ENCODE assay signal across 7 mouse cellular contexts in the genomic region with DNA sequence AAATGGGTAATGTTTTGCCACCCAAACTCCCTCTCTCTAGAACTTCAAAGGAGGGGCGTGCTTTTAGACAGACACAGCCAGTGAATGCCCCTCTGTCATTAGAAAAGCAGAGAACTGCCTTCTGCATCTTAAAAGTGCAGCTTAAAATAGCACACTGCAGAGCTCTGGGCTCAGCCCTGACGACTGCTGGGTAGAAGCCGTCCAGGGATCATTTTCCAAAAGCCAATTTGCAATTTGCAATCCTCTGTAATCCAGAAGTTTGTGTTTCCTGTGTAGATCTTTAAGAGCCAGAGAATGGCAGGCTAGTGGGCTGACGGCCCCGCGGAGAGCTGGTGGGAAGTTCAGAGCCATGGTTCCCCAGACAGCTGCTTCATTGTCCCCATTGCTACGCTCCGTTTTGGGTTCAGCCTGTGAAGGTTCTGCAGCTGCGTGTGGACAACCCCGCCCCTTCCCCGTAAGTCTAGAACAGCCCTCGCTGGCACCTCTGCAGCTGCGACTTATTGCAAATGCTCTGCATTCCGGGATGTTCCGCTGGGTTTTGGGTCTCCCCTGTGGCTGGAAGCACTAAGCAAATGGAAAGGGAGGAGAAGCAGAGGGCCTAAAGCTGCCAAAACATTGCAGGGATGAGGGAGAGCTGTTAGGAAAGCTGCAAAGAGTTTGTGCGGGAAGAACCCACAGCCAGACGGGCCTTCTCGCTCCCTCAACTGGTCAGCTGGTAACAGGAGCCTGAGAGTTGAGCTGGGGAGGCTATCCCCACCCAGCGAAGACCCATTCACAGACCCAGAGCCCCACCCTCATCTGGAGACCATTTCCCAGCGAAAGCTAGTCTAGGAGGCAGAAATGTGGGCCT. TPM values are rescaled to one million over a fixed set of nuclear protein-coding genes. Genes with fewer than 3 reads are reported as not detected.
A peak's percentile ranks its signal among the peaks of the same experiment; 100 is the strongest.
DNase-seq lines count a peak whose midpoint lies in the region; ATAC-seq and TF ChIP-seq lines count a peak whose summit lies in the region.

No protein-coding gene starts in this region.

- H3K36me3 ChIP-seq in forebrain, embryonic 10.5 days (replicated peaks), result no peaks in the 10 kb centered on the region
- no peaks in the 10 kb centered on the region for H3K36me3 ChIP-seq in heart, embryonic 11.5 days (ENCODE audit: control insufficient read depth, insufficient read depth, low read length)
- H3K36me3 ChIP-seq in lung, embryonic 14.5 days (ENCODE audit: insufficient read depth), result no peaks in the 10 kb centered on the region

- peak overlapping the region; percentile 64 for H3K4me2 ChIP-seq in heart, embryonic 11.5 days
- peak overlapping the region; percentile 59 for H3K4me2 ChIP-seq in lung, embryonic 14.5 days

- H3K4me1 ChIP-seq in forebrain, embryonic 10.5 days, result peaks cover 21% of the 10 kb centered on the region
- H3K4me1 ChIP-seq in heart, embryonic 11.5 days (ENCODE audit: control insufficient read depth, insufficient read depth, low read length), result peaks cover 10% of the 10 kb centered on the region; the same call in 1 of the 2 replicates
- peaks cover 8% of the 10 kb centered on the region; the same call in 1 of the 2 replicates for H3K4me1 ChIP-seq in lung, embryonic 14.5 days (ENCODE audit: insufficient read depth)

- peak overlapping the region; percentile 68 for H3K27ac ChIP-seq in forebrain, embryonic 10.5 days
- peak overlapping the region; percentile 78 for H3K27ac ChIP-seq in heart, embryonic 11.5 days (ENCODE audit: low read depth, low read length)
- H3K27ac ChIP-seq in lung, embryonic 14.5 days (ENCODE audit: low read depth), result peak overlapping the region; percentile 75

- peak overlapping the region; percentile 51; the same call in 1 of the 2 replicates for H3K4me3 ChIP-seq in forebrain, embryonic 10.5 days
- H3K4me3 ChIP-seq in heart, embryonic 11.5 days (ENCODE audit: low read depth, low read length), result peak overlapping the region; percentile 37
- peak overlapping the region; percentile 28 for H3K4me3 ChIP-seq in lung, embryonic 14.5 days (ENCODE audit: low read depth, low read length)

- H3K9me3 ChIP-seq in forebrain, embryonic 10.5 days, result no peaks in the 10 kb centered on the region
- H3K9me3 ChIP-seq in heart, embryonic 11.5 days (replicated peaks; ENCODE audit: control insufficient read depth, low read length), result no peaks in the 10 kb centered on the region
- H3K9me3 ChIP-seq in lung, embryonic 14.5 days (ENCODE audit: low read depth, low read length), result no peaks in the 10 kb centered on the region

- no peak for TF ChIP-seq POLR2A in brain, embryonic 14.5 days (IDR thresholded peaks at IDR 0.05; ENCODE audit: borderline replicate concordance, extremely low read depth, insufficient read depth, insufficient read length, poor library complexity, severe bottlenecking)

- WGBS in forebrain, embryonic 10.5 days, result 11% methylated on average over 20 of the region's 20 CpGs
- 7% methylated on average over 20 of the region's 20 CpGs for WGBS in heart, embryonic 11.5 days (ENCODE audit: insufficient replicate concordance)
- 9% methylated on average over 20 of the region's 20 CpGs for WGBS in lung, embryonic 14.5 days

- peak overlapping the region; percentile 44 for H3K9ac ChIP-seq in heart, embryonic 11.5 days (ENCODE audit: low read depth, low read length)
- H3K9ac ChIP-seq in lung, embryonic 14.5 days, result peak overlapping the region; percentile 33; the same call in 1 of the 2 replicates

- DNase-seq in brain, embryonic 14.5 days (ENCODE audit: low read depth), result peak; percentile 76
- peak; percentile 30 for DNase-seq in forebrain, embryonic 10.5 days (ENCODE audit: extremely low spot score, low spot score)
- DNase-seq in kidney, postnatal 14 days, result peak; percentile 51
- peak; percentile 83 for DNase-seq in lung, embryonic 14.5 days
- DNase-seq in ovary, adult 18-20 months (ENCODE audit: low spot score), result peak; percentile 24
- peak; percentile 56 to 72 for DNase-seq in urinary bladder, postnatal 4 days (ENCODE audit: low spot score in 2 of 2)

- TF ChIP-seq CTCF in brain, embryonic 14.5 days (IDR thresholded peaks at IDR 0.05; ENCODE audit: borderline replicate concordance, extremely low read depth, insufficient read depth, insufficient read length), result no peak
- TF ChIP-seq CTCF in lung, embryonic 14.5 days (IDR thresholded peaks at IDR 0.05; ENCODE audit: low read depth), result no peak

- peaks cover 27% of the 10 kb centered on the region for H3K27me3 ChIP-seq in forebrain, embryonic 10.5 days (ENCODE audit: poor library complexity, severe bottlenecking)
- no peaks in the 10 kb centered on the region for H3K27me3 ChIP-seq in heart, embryonic 11.5 days (ENCODE audit: control insufficient read depth, insufficient read depth, low read length)
- H3K27me3 ChIP-seq in lung, embryonic 14.5 days (ENCODE audit: insufficient read depth, low read length), result no peaks in the 10 kb centered on the region

- no peak for ATAC-seq in heart, embryonic 11.5 days (replicated peaks; ENCODE audit: insufficient number of reproducible peaks, low FRiP score, low TSS enrichment)
- ATAC-seq in lung, embryonic 14.5 days (ENCODE audit: insufficient read depth), result peak; percentile 57

RNA-seq across cellular contexts. Expression of gene Fermt2, which starts 35.5 kb away (rescaled TPM):
- 44.8 and 46.3 TPM in 2 replicates for polyA plus RNA-seq in brain, embryonic 14.5 days (2012; rRNA removed)
- 75.7 and 77.6 TPM in 2 replicates for polyA plus RNA-seq in forebrain, embryonic 10.5 days (2016; fragmentation: Nextera tagmentation; extraction: Ambion mirVana)
- polyA plus RNA-seq in heart, embryonic 11.5 days (2014; fragmentation: Nextera tagmentation; extraction: Ambion mirVana), result 168 and 188 TPM in 2 replicates
- 209 and 229 TPM in 2 replicates for polyA plus RNA-seq in lung, embryonic 14.5 days (2014; fragmentation: Nextera tagmentation; extraction: Ambion mirVana)

Comparison
In these comparisons a context has a peak if more than half of its experiments do, and no peak if none do; other contexts are left out.
1. DNase-seq: peak in every context shown above with its lines; median percentile 83 in lung, embryonic 14.5 days; 76 in brain, embryonic 14.5 days; 64 in urinary bladder, postnatal 4 days; 51 in kidney, postnatal 14 days; 30 in forebrain, embryonic 10.5 days; 24 in ovary, adult 18-20 months.